Mouse (Mus musculus) midbrain, embryonic 10.5 days (tissue): ENCODE measurements at regions not wholly inside any gene's neighbourhood (a gene's known extent, or its start where the extent isn't known, plus 50 kb on each side); places are given as distances from the start of the nearest gene placed in this dataset.
"Not testable (repeated sequence)": the region's sequence is repeated elsewhere in the genome, so short reads cannot be mapped to it uniquely, and the experiment has no call there.

Experiments
- DNase-seq: peaks from one replicate; pipeline ENCODE4 v3.0.0-alpha.2; 2017; ENCODE audit warnings: low spot score
- H3K27ac ChIP-seq: fragments of 300-500 bp; sonication (generic); replicated peaks from 2 replicates; pipeline ENCODE4 v1.5.1; 2016; ENCODE audit warnings: mild to moderate bottlenecking
- H3K27me3 ChIP-seq: fragments of 300-500 bp; sonication (generic); 2 replicates; pipeline ENCODE4 v1.6.1; 2016; ENCODE audit warnings: low read depth, mild to moderate bottlenecking; ENCODE audit not compliant: poor library complexity, severe bottlenecking
- H3K36me3 ChIP-seq: fragments of 300-500 bp; sonication (generic); 2 replicates; pipeline ENCODE4 v1.6.1; 2016; ENCODE audit warnings: mild to moderate bottlenecking, moderate library complexity
- H3K4me1 ChIP-seq: fragments of 300-500 bp; sonication (generic); 2 replicates; pipeline ENCODE4 v1.6.1; 2016
- H3K4me3 ChIP-seq: fragments of 300-500 bp; sonication (generic); 2 replicates; pipeline ENCODE4 v1.5.1; 2016; ENCODE audit warnings: mild to moderate bottlenecking, moderate library complexity
- H3K9me3 ChIP-seq: fragments of 300-500 bp; sonication (generic); replicated peaks from 2 replicates; pipeline ENCODE4 v1.6.1; 2016; ENCODE audit warnings: mild to moderate bottlenecking
- WGBS: fragments of 180-500 bp; shearing (Covaris S2); methylation state at CpG from one replicate; pipeline ENCODE4 v1.1.7; 2016; 5-methylcytosine and 5-hydroxymethylcytosine counted together

DNA sequence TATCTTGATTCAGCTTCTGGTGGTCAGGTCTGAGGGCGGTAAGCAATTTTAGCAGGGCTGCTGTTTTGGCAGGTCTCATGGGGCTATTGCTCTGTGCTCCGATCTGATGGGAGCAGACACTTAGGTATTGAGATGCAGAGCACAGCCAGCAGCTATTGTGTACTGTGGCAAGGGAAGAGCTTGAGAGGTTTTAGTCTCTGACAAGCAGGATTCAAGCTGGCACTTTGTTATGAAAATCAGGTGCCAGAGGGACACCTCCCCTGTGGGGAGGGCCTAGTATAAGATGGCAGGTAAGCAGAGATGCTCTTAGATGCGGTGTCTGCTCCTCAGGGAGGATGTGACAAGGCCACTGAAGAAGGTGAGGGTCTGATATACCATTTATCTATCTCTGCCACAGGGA is 343.3 kb downstream of the Samd5 start:
- H3K27me3 ChIP-seq = 0 out of 2 replicates have a peak, but pooled peaks cover 8% of the 10 kb centered on the region
- H3K36me3 ChIP-seq = no peaks in the 10 kb centered on the region
- H3K4me1 ChIP-seq = peaks cover 20% of the 10 kb centered on the region
- H3K9me3 ChIP-seq = 0 out of 2 replicates have a peak, but pooled peaks cover 5% of the 10 kb centered on the region
- DNase-seq = peak; percentile 25
- 14% methylated on average over 3 of the region's 3 CpGs for WGBS
- H3K4me3 ChIP-seq = no peak overlapping the region
- H3K27ac ChIP-seq = peak overlapping the region; percentile 46

DNA sequence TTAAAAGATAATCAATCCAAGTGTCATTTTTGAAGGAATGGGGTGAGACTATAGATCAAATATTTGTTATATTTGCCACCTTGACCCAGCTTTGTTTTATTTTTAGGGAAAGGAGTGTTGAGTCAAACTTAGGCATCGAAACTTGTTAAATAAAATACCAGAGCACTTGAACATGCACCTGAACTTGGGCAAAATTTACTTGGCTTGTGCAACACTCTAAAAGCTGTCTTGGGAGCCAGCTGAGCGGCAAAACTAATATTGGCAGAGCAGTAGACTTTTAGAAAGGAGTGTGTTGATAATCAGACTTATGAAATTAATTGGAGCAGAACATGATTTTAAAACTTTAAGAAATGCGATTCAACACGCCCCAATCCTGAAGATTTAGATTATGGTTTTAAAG is 346.7 kb downstream of the Samd5 start:
- peaks cover 20% of the 10 kb centered on the region for H3K4me1 ChIP-seq
- WGBS = 94% methylated on average over 4 of the region's 4 CpGs
- no peak for DNase-seq

DNA sequence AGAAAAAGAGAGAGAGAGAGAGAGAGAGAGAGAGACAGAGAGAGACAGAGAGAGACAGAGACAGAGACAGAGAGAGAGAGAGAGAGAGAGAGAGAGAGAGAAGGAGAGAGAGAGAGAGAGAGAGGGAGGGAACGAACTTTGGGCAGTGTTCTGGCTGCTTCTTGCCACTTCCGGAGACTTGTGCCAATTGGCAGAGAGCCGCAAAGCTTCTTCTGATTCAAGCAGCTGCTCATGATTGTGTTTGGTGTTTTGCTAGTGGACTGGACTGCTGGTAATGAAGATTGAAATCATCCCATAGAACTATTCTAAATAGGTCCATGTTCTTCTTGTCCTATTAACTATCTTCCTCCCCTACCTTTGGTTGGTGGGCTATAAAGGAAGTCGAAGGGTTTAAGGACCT is 347.1 kb downstream of the Samd5 start:
- WGBS = 94% methylated on average over 4 of the region's 4 CpGs
- H3K36me3 ChIP-seq, H3K27ac ChIP-seq, H3K9me3 ChIP-seq, H3K27me3 ChIP-seq, H3K4me3 ChIP-seq, DNase-seq: not testable (repeated sequence)
- peaks cover 20% of the 10 kb centered on the region for H3K4me1 ChIP-seq

More for the DNA sequence above, 346.7 kb downstream of the Samd5 start:
- no peak overlapping the region for H3K27ac ChIP-seq
- no peak overlapping the region for H3K4me3 ChIP-seq
- 0 out of 2 replicates have a peak, but pooled peaks cover 5% of the 10 kb centered on the region for H3K9me3 ChIP-seq
- 0 out of 2 replicates have a peak, but pooled peaks cover 8% of the 10 kb centered on the region for H3K27me3 ChIP-seq
- H3K36me3 ChIP-seq = no peaks in the 10 kb centered on the region

DNA sequence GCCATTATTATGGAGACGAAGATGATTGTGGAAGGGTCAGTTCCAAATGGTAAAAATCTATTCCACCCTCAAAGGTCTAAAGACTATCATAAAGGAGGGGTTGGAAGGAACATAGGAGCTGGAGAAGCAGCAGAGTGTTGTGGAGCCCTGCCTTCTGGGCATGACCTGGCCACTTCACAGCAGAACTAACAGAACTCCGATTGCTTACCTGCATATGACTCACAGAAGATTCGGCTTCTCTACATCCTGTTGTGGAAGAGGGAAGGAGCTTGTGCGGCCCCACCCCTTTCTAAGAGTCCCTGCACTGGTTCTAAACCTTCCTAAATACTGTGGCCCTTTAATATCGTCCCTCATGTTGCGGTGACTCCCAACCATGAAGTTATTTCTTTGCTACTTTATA is 362.7 kb downstream of the Samd5 start:
- Histone ChIP-seq H3K36me3 (no peaks in the 10 kb centered on the region), H3K4me1 (no peaks in the 10 kb centered on the region), H3K27me3 (no peaks in the 10 kb centered on the region), H3K27ac (no peak overlapping the region), H3K4me3 (no peak overlapping the region), H3K9me3 (no peaks in the 10 kb centered on the region)
- no peak for DNase-seq
- WGBS = 89% methylated on average over 6 of the region's 6 CpGs

DNA sequence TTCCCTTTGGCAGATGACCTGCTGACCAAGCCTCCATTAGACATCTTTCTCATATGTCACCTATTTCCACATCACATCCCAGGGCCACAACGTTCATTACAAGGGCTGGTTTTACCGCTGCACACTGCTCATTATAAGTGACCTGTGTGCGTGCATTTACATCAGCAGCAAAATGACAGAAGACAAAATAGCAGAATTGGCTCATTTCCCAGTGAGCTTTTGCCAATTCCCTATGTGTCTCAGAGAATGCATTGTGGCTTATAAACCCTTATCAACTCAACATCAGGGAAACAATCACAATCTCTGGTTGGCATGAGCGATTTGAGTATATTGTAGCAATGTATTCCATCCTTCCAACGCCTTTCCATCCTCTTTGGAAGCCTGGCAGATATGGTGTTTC is 364.7 kb downstream of the Samd5 start:
- DNase-seq = no peak
- H3K27me3 ChIP-seq = no peaks in the 10 kb centered on the region
- no peaks in the 10 kb centered on the region for H3K9me3 ChIP-seq
- 90% methylated on average over 5 of the region's 5 CpGs for WGBS
- H3K4me1 ChIP-seq = no peaks in the 10 kb centered on the region
- H3K36me3 ChIP-seq = no peaks in the 10 kb centered on the region
- H3K4me3 ChIP-seq = no peak overlapping the region
- no peak overlapping the region for H3K27ac ChIP-seq

DNA sequence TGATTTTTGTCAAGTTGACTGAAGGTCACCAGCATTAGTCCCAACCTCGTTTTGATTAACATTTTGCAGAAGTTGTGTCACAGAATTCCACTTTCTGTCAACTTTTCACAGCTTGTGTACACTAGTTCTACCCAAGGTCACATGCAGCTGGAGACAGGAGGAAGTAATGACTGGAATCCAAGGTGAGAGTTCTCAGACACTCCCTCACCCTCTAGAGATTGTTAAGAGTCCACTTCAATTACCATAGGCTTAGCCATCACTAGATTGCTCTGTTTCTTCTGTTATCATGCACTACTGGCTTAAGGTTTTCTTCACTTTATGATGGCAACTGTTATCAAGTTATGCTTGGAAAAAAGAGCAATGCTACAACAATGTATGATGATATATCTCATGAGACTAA is 379.0 kb downstream of the Samd5 start:
- Histone ChIP-seq H3K27me3 (no peaks in the 10 kb centered on the region), H3K4me1 (no peaks in the 10 kb centered on the region; the same call in 1 of the 2 replicates), H3K27ac (no peak overlapping the region), H3K4me3 (no peak overlapping the region), H3K9me3 (no peaks in the 10 kb centered on the region), H3K36me3 (no peaks in the 10 kb centered on the region)
- WGBS = 73% methylated on average over 1 of the region's 1 CpGs
- no peak for DNase-seq

DNA sequence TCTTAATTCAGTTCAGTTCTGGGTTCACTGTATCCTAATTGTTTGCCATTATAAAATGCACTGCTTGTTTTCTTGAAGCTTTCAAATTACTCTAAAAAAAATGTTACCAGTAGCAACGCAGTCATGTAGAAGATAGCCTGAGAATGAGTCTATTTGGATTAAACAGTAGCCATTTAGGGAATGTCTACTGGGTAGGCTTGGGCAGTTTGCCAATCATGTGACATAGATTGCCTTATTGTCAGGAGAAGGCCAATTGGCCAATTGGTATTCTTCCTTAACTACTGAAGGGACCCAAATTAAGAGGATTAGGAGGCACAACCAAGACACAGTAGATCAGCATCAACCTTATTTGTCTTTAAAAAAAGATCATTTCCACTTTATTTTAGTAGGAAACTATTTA is 379.7 kb downstream of the Samd5 start:
- H3K4me3 ChIP-seq = no peak overlapping the region
- WGBS = 98% methylated on average over 1 of the region's 1 CpGs

DNA sequence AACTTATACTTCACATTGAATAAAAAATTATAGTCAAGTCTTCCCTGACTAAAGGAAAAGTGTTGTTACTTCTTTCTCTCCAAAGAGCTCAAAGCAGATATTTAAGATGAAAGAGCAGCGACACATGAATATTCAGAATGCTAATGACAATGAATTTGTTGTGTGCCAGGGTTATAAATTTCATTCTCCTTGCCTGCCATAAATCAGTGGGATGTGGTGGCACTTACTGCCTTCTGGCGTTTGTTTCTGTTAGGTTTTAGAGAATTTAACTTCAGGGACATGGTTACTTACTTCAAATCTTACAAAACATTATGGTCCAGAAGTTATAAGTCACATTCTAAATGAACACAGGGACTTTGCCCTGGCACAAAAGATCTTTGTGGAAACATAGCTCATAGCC is 380.4 kb downstream of the Samd5 start:
- DNase-seq = no peak
- Histone ChIP-seq H3K4me3 (no peak overlapping the region), H3K9me3 (no peaks in the 10 kb centered on the region), H3K27me3 (no peaks in the 10 kb centered on the region), H3K36me3 (no peaks in the 10 kb centered on the region), H3K4me1 (no peaks in the 10 kb centered on the region; the same call in 1 of the 2 replicates), H3K27ac (no peak overlapping the region)
- 86% methylated on average over 2 of the region's 2 CpGs for WGBS

More for the DNA sequence above, 379.7 kb downstream of the Samd5 start:
- H3K4me1 ChIP-seq = no peaks in the 10 kb centered on the region; the same call in 1 of the 2 replicates
- no peak for DNase-seq
- no peaks in the 10 kb centered on the region for H3K9me3 ChIP-seq
- no peaks in the 10 kb centered on the region for H3K36me3 ChIP-seq
- no peak overlapping the region for H3K27ac ChIP-seq
- no peaks in the 10 kb centered on the region for H3K27me3 ChIP-seq

DNA sequence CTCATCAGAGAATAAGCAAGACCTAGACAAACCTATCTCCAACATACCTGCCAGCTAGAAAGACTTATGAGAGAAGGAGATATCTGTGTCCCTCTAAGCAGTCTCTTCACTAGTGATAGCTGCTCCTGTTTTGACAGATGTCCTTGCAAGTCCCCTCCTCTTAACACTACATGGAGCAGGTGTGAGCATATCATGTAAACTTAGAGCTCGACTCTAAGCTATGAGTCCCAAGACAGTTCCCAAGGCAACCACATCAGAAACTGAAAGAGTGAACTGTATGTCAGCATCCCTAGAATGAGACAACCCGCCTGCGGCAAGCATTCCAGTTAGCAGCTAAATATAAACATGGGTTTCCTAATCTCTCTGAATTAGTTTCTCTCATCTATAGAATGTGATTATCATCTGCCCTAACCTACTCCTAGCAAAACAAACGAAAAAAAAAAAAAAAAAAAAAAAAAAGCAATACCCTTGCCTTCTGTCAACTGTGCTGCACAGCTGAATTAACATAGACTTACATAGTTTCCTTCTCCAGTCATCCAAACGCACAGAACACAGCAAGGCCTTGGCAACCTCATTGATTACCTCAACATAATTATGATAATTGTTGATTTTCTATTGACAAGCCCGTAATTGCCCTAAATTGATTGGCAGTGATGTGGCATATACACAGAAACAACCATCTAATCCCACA is 383.4 kb downstream of the Samd5 start:
- H3K4me1 ChIP-seq = no peaks in the 10 kb centered on the region; the same call in 1 of the 2 replicates
- H3K36me3 ChIP-seq = no peaks in the 10 kb centered on the region
- H3K27ac ChIP-seq = no peak overlapping the region
- WGBS = 66% methylated on average over 6 of the region's 6 CpGs
- no peak overlapping the region for H3K4me3 ChIP-seq
- no peaks in the 10 kb centered on the region for H3K27me3 ChIP-seq
- DNase-seq = no peak
- no peaks in the 10 kb centered on the region for H3K9me3 ChIP-seq

DNA sequence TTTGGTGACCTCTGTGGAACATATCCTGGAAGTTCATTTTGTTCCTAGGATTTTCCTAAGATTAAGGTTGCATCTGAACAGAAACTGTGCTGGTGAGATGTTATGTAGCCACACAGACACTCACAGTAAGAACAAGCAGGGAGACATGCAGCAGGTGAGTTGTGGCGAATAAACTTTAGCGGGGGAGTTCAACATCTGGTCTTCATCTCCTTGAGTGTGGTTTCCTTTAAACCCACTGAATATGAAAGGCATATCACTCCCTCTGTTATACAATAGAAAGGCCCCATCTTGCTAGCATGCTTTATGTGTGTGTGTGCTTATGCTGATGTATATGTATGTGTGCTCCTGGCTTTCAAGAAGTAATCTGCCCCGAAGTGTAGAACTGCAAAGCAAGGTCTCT is 387.1 kb upstream of the Sash1 start:
- 84% methylated on average over 3 of the region's 3 CpGs for WGBS
- H3K9me3 ChIP-seq = no peaks in the 10 kb centered on the region
- peak overlapping the region; percentile 28; the same call in 1 of the 2 replicates for H3K27ac ChIP-seq
- H3K4me1 ChIP-seq = peaks cover 23% of the 10 kb centered on the region
- no peak overlapping the region for H3K4me3 ChIP-seq
- no peak for DNase-seq
- no peaks in the 10 kb centered on the region for H3K27me3 ChIP-seq
- H3K36me3 ChIP-seq = no peaks in the 10 kb centered on the region

DNA sequence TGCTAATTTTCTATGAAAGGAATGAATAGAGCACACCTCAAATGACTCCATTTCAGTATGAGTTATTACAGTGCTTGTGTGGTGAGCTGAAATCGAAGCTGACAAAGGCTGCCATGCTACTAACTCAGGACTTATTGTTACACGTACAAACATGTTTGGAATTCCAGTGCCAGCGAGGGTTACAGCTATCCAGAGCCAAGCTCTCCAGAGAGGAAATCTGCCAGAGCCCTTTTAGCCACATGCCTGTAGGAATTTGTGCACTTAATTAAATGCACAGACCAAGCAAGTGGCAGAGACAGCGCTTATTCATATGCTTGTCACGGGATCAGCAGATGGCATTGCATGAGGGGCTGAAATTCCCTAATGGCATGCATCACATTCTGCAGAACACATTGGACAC is 386.4 kb upstream of the Sash1 start:
- no peak overlapping the region for H3K4me3 ChIP-seq
- H3K4me1 ChIP-seq = peaks cover 23% of the 10 kb centered on the region
- no peak for DNase-seq
- WGBS = 60% methylated on average over 5 of the region's 5 CpGs
- H3K36me3 ChIP-seq = no peaks in the 10 kb centered on the region
- H3K9me3 ChIP-seq = no peaks in the 10 kb centered on the region
- H3K27ac ChIP-seq = 0 out of 2 replicates have a peak overlapping the region, but pooled peaks have one; percentile 42
- no peaks in the 10 kb centered on the region for H3K27me3 ChIP-seq

DNA sequence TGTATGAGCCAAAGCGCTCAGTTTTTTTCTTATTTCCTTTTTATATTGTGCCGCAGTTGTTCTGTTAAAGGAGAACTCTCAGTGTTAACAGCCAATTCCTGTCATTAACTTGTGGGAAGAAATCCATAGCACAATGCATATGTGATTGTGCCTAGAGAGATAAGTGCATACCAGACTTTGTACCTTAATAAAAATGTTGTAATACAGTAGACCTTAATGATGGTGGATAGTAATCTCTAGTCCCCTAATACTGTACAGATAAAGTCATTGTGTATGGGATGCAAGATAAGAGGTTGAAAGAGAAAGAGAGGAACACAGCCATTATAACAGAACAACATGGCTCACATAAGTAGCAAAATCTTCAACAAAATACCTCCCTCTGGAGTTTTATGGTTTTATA is 379.7 kb upstream of the Sash1 start:
- no peaks in the 10 kb centered on the region for H3K36me3 ChIP-seq
- no peaks in the 10 kb centered on the region for H3K27me3 ChIP-seq
- H3K27ac ChIP-seq = no peak overlapping the region
- H3K9me3 ChIP-seq = no peaks in the 10 kb centered on the region
- 94% methylated on average over 2 of the region's 2 CpGs for WGBS
- peaks cover 19% of the 10 kb centered on the region for H3K4me1 ChIP-seq
- no peak overlapping the region for H3K4me3 ChIP-seq
- no peak for DNase-seq

DNA sequence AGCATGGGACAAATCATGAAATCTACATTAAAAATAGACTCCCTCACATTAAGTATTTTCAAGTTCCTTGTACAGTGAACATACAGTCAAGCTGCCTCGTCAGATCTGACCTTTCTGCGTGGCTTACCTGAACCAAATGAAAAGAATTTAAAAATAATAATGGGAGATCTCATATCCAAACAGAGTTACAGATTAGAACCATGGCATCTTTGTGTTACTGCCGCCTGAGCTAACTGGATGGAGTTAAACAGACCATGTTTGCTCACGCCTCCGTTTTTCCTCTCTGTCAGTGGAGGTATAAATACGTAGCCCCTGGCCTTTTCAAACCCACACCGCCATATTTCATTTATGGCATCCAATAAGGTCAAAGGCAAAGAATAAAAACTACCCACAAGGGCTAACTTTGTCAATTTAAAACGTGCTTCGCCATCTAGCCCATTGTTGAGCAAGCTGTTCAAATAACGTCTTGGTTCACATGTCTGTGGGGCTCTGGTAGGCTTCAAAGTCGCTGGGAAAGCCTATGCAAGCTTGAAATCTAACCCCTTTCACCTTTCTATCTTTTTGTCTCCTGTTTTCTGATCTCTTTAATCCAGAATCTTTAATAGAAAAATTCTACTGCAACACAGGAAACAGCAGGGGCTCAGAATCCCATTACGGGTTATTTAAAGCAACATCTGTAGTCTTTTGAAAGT is 378.6 kb upstream of the Sash1 start:
- H3K36me3 ChIP-seq = no peaks in the 10 kb centered on the region
- H3K27ac ChIP-seq = 0 out of 2 replicates have a peak overlapping the region, but pooled peaks have one; percentile 14
- H3K4me3 ChIP-seq = no peak overlapping the region
- no peaks in the 10 kb centered on the region for H3K27me3 ChIP-seq
- no peaks in the 10 kb centered on the region for H3K9me3 ChIP-seq
- peaks cover 19% of the 10 kb centered on the region for H3K4me1 ChIP-seq
- peak; percentile 12 for DNase-seq
- WGBS = 57% methylated on average over 12 of the region's 12 CpGs
